Mouse (Mus musculus): ENCODE measurements around the gene Cnpy2. TPM values are rescaled to one million over a fixed set of nuclear protein-coding genes. Genes with fewer than 3 reads are reported as not detected.
"Not testable (repeated sequence)": the region's sequence is repeated elsewhere in the genome, so short reads cannot be mapped to it uniquely, and the experiment has no call there.

The Cnpy2 gene
- polyA plus RNA-seq (2012; ENCODE audit: insufficient read depth, insufficient read length, missing spikeins): 115 and 131 TPM in 2 replicates

GRCm38 (mm10) chr10:128322141-128323108 is at the start of gene Cnpy2:
Gene Cnpy2 (plus strand): TSS chr10:128322459.
- Histone ChIP-seq H3K4me3 (ENCODE audit: insufficient read depth, low read depth, low read length) (peak within 1 kb of the TSS; percentile 80), H3K4me1 (ENCODE audit: control insufficient read depth, insufficient read depth, insufficient read length, low read length) (peaks cover 8% of the 10 kb centered on the region; the same call in 1 of the 2 replicates), H3K27ac (replicated peaks; ENCODE audit: low read depth, low read length) (peak within 1 kb of the TSS; percentile 83)

GRCm38 (mm10) chr10:128272819-128273439 is 49.3 kb upstream of the Cnpy2 start:
- not testable (repeated sequence) for H3K4me1 ChIP-seq (ENCODE audit: control insufficient read depth, insufficient read depth, insufficient read length, low read length); H3K27ac ChIP-seq (replicated peaks; ENCODE audit: low read depth, low read length); H3K4me3 ChIP-seq (ENCODE audit: insufficient read depth, low read depth, low read length)

GRCm38 (mm10) chr10:128275374-128275773 is 46.9 kb upstream of the Cnpy2 start:
- not testable (repeated sequence) for H3K4me3 ChIP-seq (ENCODE audit: insufficient read depth, low read depth, low read length); H3K27ac ChIP-seq (replicated peaks; ENCODE audit: low read depth, low read length); H3K4me1 ChIP-seq (ENCODE audit: control insufficient read depth, insufficient read depth, insufficient read length, low read length)

- H3K4me1 ChIP-seq (ENCODE audit: control insufficient read depth, insufficient read depth, insufficient read length, low read length): no peaks in the 10 kb centered on the region
- no peak overlapping the region for H3K27ac ChIP-seq (replicated peaks; ENCODE audit: low read depth, low read length)
- H3K4me3 ChIP-seq (ENCODE audit: insufficient read depth, low read depth, low read length): no peak overlapping the region
Observed at GRCm38 (mm10) chr10:128278158-128278557, 44.1 kb upstream of the Cnpy2 start.

- Histone ChIP-seq H3K4me3 (ENCODE audit: insufficient read depth, low read depth, low read length) (no peak overlapping the region), H3K4me1 (ENCODE audit: control insufficient read depth, insufficient read depth, insufficient read length, low read length) (no peaks in the 10 kb centered on the region), H3K27ac (replicated peaks; ENCODE audit: low read depth, low read length) (no peak overlapping the region)
Observed at GRCm38 (mm10) chr10:128280943-128281342, 41.3 kb upstream of the Cnpy2 start.

GRCm38 (mm10) chr10:128281682-128282081 is 40.6 kb upstream of the Cnpy2 start:
- Histone ChIP-seq H3K4me3 (ENCODE audit: insufficient read depth, low read depth, low read length) (no peak overlapping the region), H3K4me1 (ENCODE audit: control insufficient read depth, insufficient read depth, insufficient read length, low read length) (no peaks in the 10 kb centered on the region), H3K27ac (replicated peaks; ENCODE audit: low read depth, low read length) (no peak overlapping the region)

- Histone ChIP-seq H3K27ac (replicated peaks; ENCODE audit: low read depth, low read length) (no peak overlapping the region), H3K4me1 (ENCODE audit: control insufficient read depth, insufficient read depth, insufficient read length, low read length) (no peaks in the 10 kb centered on the region), H3K4me3 (ENCODE audit: insufficient read depth, low read depth, low read length) (no peak overlapping the region)
Observed at GRCm38 (mm10) chr10:128282886-128283450, 39.3 kb upstream of the Cnpy2 start.

- H3K27ac ChIP-seq (replicated peaks; ENCODE audit: low read depth, low read length): no peak overlapping the region
- H3K4me3 ChIP-seq (ENCODE audit: insufficient read depth, low read depth, low read length): no peak overlapping the region
- H3K4me1 ChIP-seq (ENCODE audit: control insufficient read depth, insufficient read depth, insufficient read length, low read length): no peaks in the 10 kb centered on the region
Observed at GRCm38 (mm10) chr10:128283604-128284579, 38.4 kb upstream of the Cnpy2 start.

- not testable (repeated sequence) for H3K27ac ChIP-seq (replicated peaks; ENCODE audit: low read depth, low read length); H3K4me3 ChIP-seq (ENCODE audit: insufficient read depth, low read depth, low read length); H3K4me1 ChIP-seq (ENCODE audit: control insufficient read depth, insufficient read depth, insufficient read length, low read length)
Observed at GRCm38 (mm10) chr10:128290594-128290993, 31.7 kb upstream of the Cnpy2 start.

- no peak overlapping the region for H3K4me3 ChIP-seq (ENCODE audit: insufficient read depth, low read depth, low read length)
- H3K27ac ChIP-seq (replicated peaks; ENCODE audit: low read depth, low read length): no peak overlapping the region
- H3K4me1 ChIP-seq (ENCODE audit: control insufficient read depth, insufficient read depth, insufficient read length, low read length): peaks cover 4% of the 10 kb centered on the region; the same call in 1 of the 2 replicates
Observed at GRCm38 (mm10) chr10:128296370-128297090, 25.7 kb upstream of the Cnpy2 start.

- Histone ChIP-seq H3K4me3 (ENCODE audit: insufficient read depth, low read depth, low read length) (no peak overlapping the region), H3K4me1 (ENCODE audit: control insufficient read depth, insufficient read depth, insufficient read length, low read length) (peaks cover 5% of the 10 kb centered on the region), H3K27ac (replicated peaks; ENCODE audit: low read depth, low read length) (no peak overlapping the region)
Observed at GRCm38 (mm10) chr10:128297221-128297620, 25.0 kb upstream of the Cnpy2 start.

- peaks cover 9% of the 10 kb centered on the region for H3K4me1 ChIP-seq (ENCODE audit: control insufficient read depth, insufficient read depth, insufficient read length, low read length)
- H3K4me3 ChIP-seq (ENCODE audit: insufficient read depth, low read depth, low read length): no peak overlapping the region
- no peak overlapping the region for H3K27ac ChIP-seq (replicated peaks; ENCODE audit: low read depth, low read length)
Observed at GRCm38 (mm10) chr10:128297622-128298021, 24.6 kb upstream of the Cnpy2 start.

- H3K4me3 ChIP-seq (ENCODE audit: insufficient read depth, low read depth, low read length): no peak overlapping the region
- peaks cover 9% of the 10 kb centered on the region for H3K4me1 ChIP-seq (ENCODE audit: control insufficient read depth, insufficient read depth, insufficient read length, low read length)
- H3K27ac ChIP-seq (replicated peaks; ENCODE audit: low read depth, low read length): no peak overlapping the region
Observed at GRCm38 (mm10) chr10:128298243-128298642, 24.0 kb upstream of the Cnpy2 start.

GRCm38 (mm10) chr10:128298702-128299171 is 23.5 kb upstream of the Cnpy2 start, which contains the start of gene Il23a:
Gene Il23a (minus strand): TSS chr10:128298752.
- Histone ChIP-seq H3K27ac (replicated peaks; ENCODE audit: low read depth, low read length) (no peak within 1 kb of the TSS), H3K4me1 (ENCODE audit: control insufficient read depth, insufficient read depth, insufficient read length, low read length) (peaks cover 9% of the 10 kb centered on the region), H3K4me3 (ENCODE audit: insufficient read depth, low read depth, low read length) (no peak within 1 kb of the TSS)

All from brown adipose tissue, adult 24 weeks (tissue).